Mouse (Mus musculus) kidney, postnatal 4 days (tissue): Measurements from ENCODE around the gene Sgsm1.
A peak's percentile ranks its signal among the peaks of the same experiment; 100 is the strongest.
"Not testable (repeated sequence)": the region's sequence is repeated elsewhere in the genome, so short reads cannot be mapped to it uniquely, and the experiment has no call there.

Source experiments
- DNase-seq, 2 experiments: peaks; one replicate each; pipeline ENCODE4 v3.0.0; 2021; ENCODE audit warnings: mixed read lengths in 2 of 2

Gene Sgsm1

GRCm38 (mm10) chr5:113310377-113311003, at the start of gene Sgsm1:
TSS of gene Sgsm1 (minus strand) at chr5:113310786.
- DNase-seq, result peak; percentile 88 to 91

GRCm38 (mm10) chr5:113358833-113359232, 48.2 kb upstream of the Sgsm1 start:
- DNase-seq, result peak; percentile 42 to 62

GRCm38 (mm10) chr5:113357656-113358055, 47.1 kb upstream of the Sgsm1 start:
- no peak for DNase-seq

GRCm38 (mm10) chr5:113357186-113357585, 46.6 kb upstream of the Sgsm1 start, which contains the start of gene Aym1:
TSS of gene Aym1 (plus strand) at chr5:113357294.
- DNase-seq, result no peak

- peak in 1 of 2 experiments; percentile 29 for DNase-seq
Observed at GRCm38 (mm10) chr5:113354311-113354710, 43.7 kb upstream of the Sgsm1 start.

GRCm38 (mm10) chr5:113352636-113353035, 42.0 kb upstream of the Sgsm1 start:
- DNase-seq, result peak in 1 of 2 experiments; percentile 27

GRCm38 (mm10) chr5:113351768-113352167, 41.2 kb upstream of the Sgsm1 start:
- no peak for DNase-seq

GRCm38 (mm10) chr5:113349810-113350209, 39.2 kb upstream of the Sgsm1 start:
- DNase-seq, result peak in 1 of 2 experiments; percentile 22

GRCm38 (mm10) chr5:113349226-113349625, 38.6 kb upstream of the Sgsm1 start:
- DNase-seq, result no peak

- peak; percentile 54 to 68 for DNase-seq
Observed at GRCm38 (mm10) chr5:113348597-113348996, 38.0 kb upstream of the Sgsm1 start.

- DNase-seq, result no peak
Observed at GRCm38 (mm10) chr5:113347593-113347992, 37.0 kb upstream of the Sgsm1 start.

GRCm38 (mm10) chr5:113346651-113347050, 36.1 kb upstream of the Sgsm1 start:
- not testable (repeated sequence) for DNase-seq

- no peak for DNase-seq
Observed at GRCm38 (mm10) chr5:113345781-113346180, 35.2 kb upstream of the Sgsm1 start.

- peak in 1 of 2 experiments; percentile 34 for DNase-seq
Observed at GRCm38 (mm10) chr5:113344635-113345386, 34.2 kb upstream of the Sgsm1 start.

GRCm38 (mm10) chr5:113336281-113336680, 25.7 kb upstream of the Sgsm1 start:
- DNase-seq, result peak in 1 of 2 experiments; percentile 19

GRCm38 (mm10) chr5:113335732-113336131, 25.1 kb upstream of the Sgsm1 start:
- peak; percentile 35 to 36 for DNase-seq

GRCm38 (mm10) chr5:113334621-113335530, 24.3 kb upstream of the Sgsm1 start:
- DNase-seq, result no peak

GRCm38 (mm10) chr5:113332899-113333298, 22.3 kb upstream of the Sgsm1 start:
- DNase-seq, result no peak

GRCm38 (mm10) chr5:113332239-113332638, 21.7 kb upstream of the Sgsm1 start:
- peak; percentile 62 to 69 for DNase-seq

GRCm38 (mm10) chr5:113330202-113330601, 19.6 kb upstream of the Sgsm1 start:
- DNase-seq, result no peak

GRCm38 (mm10) chr5:113329463-113329862, 18.9 kb upstream of the Sgsm1 start:
- DNase-seq, result no peak

- DNase-seq, result peak; percentile 49 to 66
Observed at GRCm38 (mm10) chr5:113323784-113324638, 13.4 kb upstream of the Sgsm1 start.
